In genomic region chr5:118331608-118332394, GRCm38 (mm10) we compare ENCODE assay signal across 8 mouse cellular contexts.
A peak's percentile ranks its signal among the peaks of the same experiment; 100 is the strongest.
DNase-seq lines count a peak whose midpoint lies in the region; ATAC-seq and TF ChIP-seq lines count a peak whose summit lies in the region.

No protein-coding gene starts in this region.

- peak; percentile 89 for DNase-seq in Muller cell, postnatal 12 days (ENCODE audit: inconsistent ontology term)
- DNase-seq in cerebellum, postnatal 36 days, result peak; percentile 78 to 80
- DNase-seq in gastrocnemius, adult 8-10 months (ENCODE audit: low spot score in 2 of 2), result peak; percentile 57 to 63
- peak; percentile 94 for DNase-seq in hindbrain, postnatal 0 days (ENCODE audit: low spot score)
- peak; percentile 82 to 84 for DNase-seq in left cerebral cortex, adult 18-20 months (ENCODE audit: low spot score in 2 of 2)
- peak; percentile 80 to 84 for DNase-seq in lung, postnatal 4 days
- peak; percentile 76 for DNase-seq in right cerebral cortex, adult 18-20 months
- DNase-seq in urinary bladder, postnatal 25 days (ENCODE audit: low spot score), result peak; percentile 70

- H3K9me3 ChIP-seq in hindbrain, postnatal 0 days (ENCODE audit: low read length), result no peaks in the 10 kb centered on the region

- TF ChIP-seq CTCF in hindbrain, postnatal 0 days (IDR thresholded peaks at IDR 0.05; ENCODE audit: low read depth), result peak; percentile 89

- peak overlapping the region; percentile 24 for H3K4me3 ChIP-seq in hindbrain, postnatal 0 days (ENCODE audit: low read length)

- no peaks in the 10 kb centered on the region for H3K27me3 ChIP-seq in hindbrain, postnatal 0 days (ENCODE audit: insufficient read depth, low read length)

- no peaks in the 10 kb centered on the region for H3K36me3 ChIP-seq in hindbrain, postnatal 0 days (ENCODE audit: insufficient read depth, low read length)

- peak overlapping the region; percentile 69 for H3K4me2 ChIP-seq in hindbrain, postnatal 0 days (ENCODE audit: low read depth, low read length)

- peak overlapping the region; percentile 39; the same call in 1 of the 2 replicates for H3K9ac ChIP-seq in hindbrain, postnatal 0 days (replicated peaks; ENCODE audit: low read length)

- WGBS in hindbrain, postnatal 0 days, result 2% methylated on average over 32 of the region's 32 CpGs

- H3K4me1 ChIP-seq in hindbrain, postnatal 0 days (ENCODE audit: insufficient read depth, low read length), result peaks cover 15% of the 10 kb centered on the region

- ATAC-seq in hindbrain, postnatal 0 days, result peak; percentile 81

- peak overlapping the region; percentile 62 for H3K27ac ChIP-seq in hindbrain, postnatal 0 days

Comparison
In these comparisons a context has a peak if more than half of its experiments do, and no peak if none do; other contexts are left out.
1. Peak in every context shown above with its lines: DNase-seq, ATAC-seq, H3K4me3 ChIP-seq and H3K27ac ChIP-seq.